Mouse (Mus musculus) bone marrow, adult 2 months (tissue): ENCODE data around the gene Mdk.

Experiments
- CTCF ChIP-seq: fragments of 200-500 bp; IDR thresholded peaks from 2 replicates; pipeline ENCODE4 v1.5.1; 2011; ENCODE audit warnings: low read length, control low read depth; ENCODE audit not compliant: control insufficient read depth, insufficient read depth
- POLR2A ChIP-seq: fragments of 200-500 bp; IDR thresholded peaks from 2 replicates; pipeline ENCODE4 v1.6.1; 2011; ENCODE audit warnings: low read depth, mild to moderate bottlenecking, control low read depth, low read length, borderline replicate concordance; ENCODE audit not compliant: control insufficient read depth

GRCm38 (mm10) chr2:91920130-91920529 lies 12.0 kb downstream of the Mdk start:
- no peak for TF ChIP-seq POLR2A
- TF ChIP-seq CTCF = no peak
